Mouse (Mus musculus) ES-E14 (cell line): ENCODE results near the gene Sema3c. TPM values are rescaled to one million over a fixed set of nuclear protein-coding genes. Genes with fewer than 3 reads are reported as not detected.

Experiments
- DNase-seq: peaks from one replicate; pipeline ENCODE4 v3.0.0-alpha.2; 2013; ENCODE audit warnings: low read depth, low spot score
- H3K27ac ChIP-seq: 2 replicates; pipeline ENCODE4 v1.5.1; 2012; ENCODE audit warnings: low read depth, mild to moderate bottlenecking, low read length, moderate library complexity, mixed read lengths; ENCODE audit not compliant: poor library complexity, insufficient read depth, severe bottlenecking
- H3K36me3 ChIP-seq: 2 replicates; pipeline ENCODE4 v1.6.1; 2012; ENCODE audit warnings: mild to moderate bottlenecking, low read length, moderate library complexity, mixed read lengths; ENCODE audit not compliant: control insufficient read depth, poor library complexity, insufficient read depth, severe bottlenecking
- H3K4me1 ChIP-seq, 2 experiments: fragments of 150-350 bp in 1 of 2; sonication (generic) in 1 of 2; 2 replicates each; pipeline ENCODE4 v1.6.1; 2012; ENCODE audit warnings: low read length in 2 of 2, mild to moderate bottlenecking in 1 of 2, mixed read lengths in 1 of 2; ENCODE audit not compliant: control insufficient read depth in 2 of 2, insufficient read depth in 2 of 2, poor library complexity in 1 of 2
- H3K4me3 ChIP-seq, 2 experiments: fragments of 150-350 bp in 1 of 2; sonication (generic) in 1 of 2; 2 replicates each; pipeline ENCODE4 v1.5.1; 2012; ENCODE audit warnings: low read length in 2 of 2, low read depth in 1 of 2, mild to moderate bottlenecking in 1 of 2, mixed read lengths in 1 of 2; ENCODE audit not compliant: insufficient read depth in 1 of 2, poor library complexity in 1 of 2, severe bottlenecking in 1 of 2
- H3K9ac ChIP-seq: 2 replicates; pipeline ENCODE4 v1.6.1; 2012; ENCODE audit warnings: low read depth, mild to moderate bottlenecking, low read length, mixed read lengths; ENCODE audit not compliant: poor library complexity, insufficient read depth, severe bottlenecking
- H3K9me3 ChIP-seq: fragments of 150-350 bp; sonication (generic); 2 replicates; pipeline ENCODE4 v1.6.1; 2012; ENCODE audit warnings: low read depth, mild to moderate bottlenecking, low read length; ENCODE audit not compliant: control insufficient read depth, insufficient read depth
- CHD2 ChIP-seq: IDR thresholded peaks from 2 replicates; pipeline ENCODE4 v1.6.1; 2014; ENCODE audit warnings: mild to moderate bottlenecking, low read depth, low read length, inconsistent platforms
- HCFC1 ChIP-seq: IDR thresholded peaks from 2 replicates; pipeline ENCODE4 v1.6.1; 2012; ENCODE audit warnings: low read length, inconsistent platforms, borderline replicate concordance; ENCODE audit not compliant: insufficient read depth
- MAFK ChIP-seq: IDR thresholded peaks from 2 replicates; pipeline ENCODE4 v1.6.1; 2014; ENCODE audit warnings: mild to moderate bottlenecking, low read depth, low read length, inconsistent platforms; ENCODE audit not compliant: insufficient read depth
- ZC3H11A ChIP-seq: IDR thresholded peaks from 2 replicates; pipeline ENCODE4 v1.6.1; 2012; ENCODE audit warnings: low read depth, mild to moderate bottlenecking, inconsistent platforms, low read length, borderline replicate concordance
- ZNF384 ChIP-seq: IDR thresholded peaks from 2 replicates; pipeline ENCODE4 v1.6.1; 2012; ENCODE audit warnings: low read depth, low read length, inconsistent platforms
- in situ Hi-C, 2 experiments: fragments of 600-800 bp; cut with MboI; formaldehyde crosslinking; loops; one replicate each; pipeline ENCODE4 v1.15.1; 2025; ENCODE audit warnings: low sequenced_read_pairs in 2 of 2, inconsistent platforms in 1 of 2; ENCODE audit not compliant: unreplicated experiment in 2 of 2
- total RNA-seq: library from RNA; depleted of rRNA; stranded (reverse); fragments of 300-350 nt; gene quantifications from 2 replicates; pipeline ENCODE4 v1.2.3, GENCODE M21; 2012

Sema3c gene
- total RNA-seq, 1 experiment, result 7.0 TPM

DNA sequence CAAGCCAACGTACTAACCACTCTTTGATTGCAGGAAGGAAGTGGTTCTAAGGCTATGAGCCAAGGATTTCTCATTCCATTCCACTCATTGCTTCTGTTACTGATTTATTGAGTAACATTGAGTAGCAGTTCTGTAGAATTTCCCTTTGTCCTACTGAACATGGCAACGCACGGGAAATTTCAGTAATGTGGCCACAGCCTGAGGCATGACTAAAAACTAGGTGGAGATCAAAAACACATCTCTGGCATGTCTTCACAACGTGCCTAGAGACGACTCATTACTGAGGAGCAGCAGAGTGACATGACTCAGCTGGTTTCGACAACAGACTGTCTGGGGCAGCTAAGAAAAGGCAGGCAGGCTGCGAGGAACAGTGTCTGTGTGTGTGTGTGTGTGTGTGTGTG, 18.0 kb upstream of the Sema3c start:
- no peak overlapping the region for H3K4me3 ChIP-seq
- H3K36me3 ChIP-seq, result no peaks in the 10 kb centered on the region
- H3K9ac ChIP-seq, result no peak overlapping the region
- H3K27ac ChIP-seq, result no peak overlapping the region
- no peaks in the 10 kb centered on the region for H3K4me1 ChIP-seq
- no peaks in the 10 kb centered on the region for H3K9me3 ChIP-seq
- in situ Hi-C loops, result no loop called here
- TF ChIP-seq MAFK, result peak; percentile 51; the same call in 1 of the 2 replicates
- TF ChIP-seq CHD2, result no peak
- peak; percentile 4 for DNase-seq

DNA sequence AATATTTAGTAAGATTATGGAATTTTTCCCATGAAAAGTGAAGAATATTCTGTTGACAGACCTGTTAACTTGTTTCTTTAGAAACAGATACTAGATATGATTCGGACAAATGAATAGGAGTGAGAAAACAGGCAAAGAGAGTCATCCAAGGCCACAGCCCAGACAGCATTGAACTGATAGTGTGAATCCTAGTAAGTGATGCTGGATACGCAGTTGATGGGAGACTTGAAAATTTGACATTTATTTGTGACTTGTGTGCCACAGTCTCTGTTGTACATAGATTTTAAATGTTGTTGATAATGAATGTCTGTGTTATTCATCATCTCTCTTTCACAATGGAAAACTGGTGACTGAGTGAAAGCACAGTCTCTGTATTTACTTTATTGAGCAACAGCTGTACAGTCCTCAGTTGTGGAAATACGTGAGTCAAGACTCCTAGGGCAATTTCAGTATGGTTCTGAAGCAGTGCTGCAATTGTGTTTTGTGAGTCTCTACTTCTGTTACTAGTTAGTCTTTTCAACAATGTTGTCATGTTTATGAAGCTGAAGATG, 17.3 kb upstream of the Sema3c start:
- TF ChIP-seq ZC3H11A, result no peak
- TF ChIP-seq CHD2, result no peak
- TF ChIP-seq ZNF384, result no peak
- TF ChIP-seq HCFC1, result no peak
- TF ChIP-seq MAFK, result no peak
- in situ Hi-C loops, result no loop called here
- Histone ChIP-seq H3K4me1 (no peaks in the 10 kb centered on the region), H3K36me3 (no peaks in the 10 kb centered on the region), H3K27ac (no peak overlapping the region), H3K9me3 (no peaks in the 10 kb centered on the region), H3K4me3 (no peak overlapping the region), H3K9ac (no peak overlapping the region)
- DNase-seq, result no peak

DNA sequence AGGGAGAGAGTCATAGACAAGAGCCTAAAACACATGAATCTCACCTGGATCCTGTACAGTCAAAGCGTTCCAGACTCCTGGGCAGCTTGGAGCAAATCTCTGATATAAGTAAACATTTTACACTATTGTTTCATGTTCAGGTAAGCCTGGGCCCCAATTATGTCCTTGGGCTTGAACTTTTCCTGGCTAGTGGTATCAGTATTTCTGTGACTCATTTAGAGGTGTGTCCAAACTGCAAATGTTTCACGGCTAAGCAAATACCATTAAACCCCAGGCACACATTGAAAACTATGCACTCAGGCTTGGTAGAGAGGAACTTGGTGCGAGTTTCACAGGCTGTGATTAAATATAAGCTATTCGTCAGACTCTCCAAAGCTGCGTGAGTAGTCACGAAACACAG, 2.5 kb upstream of the Sema3c start:
- Histone ChIP-seq H3K9me3 (no peaks in the 10 kb centered on the region), H3K27ac (no peak overlapping the region), H3K4me1 (no peaks in the 10 kb centered on the region), H3K4me3 (no peak overlapping the region), H3K9ac (no peak overlapping the region), H3K36me3 (no peaks in the 10 kb centered on the region)
- TF ChIP-seq MAFK (no peak), ZC3H11A (no peak), ZNF384 (no peak), CHD2 (no peak), HCFC1 (no peak)
- in situ Hi-C loops, result no loop called here
- DNase-seq, result no peak

DNA sequence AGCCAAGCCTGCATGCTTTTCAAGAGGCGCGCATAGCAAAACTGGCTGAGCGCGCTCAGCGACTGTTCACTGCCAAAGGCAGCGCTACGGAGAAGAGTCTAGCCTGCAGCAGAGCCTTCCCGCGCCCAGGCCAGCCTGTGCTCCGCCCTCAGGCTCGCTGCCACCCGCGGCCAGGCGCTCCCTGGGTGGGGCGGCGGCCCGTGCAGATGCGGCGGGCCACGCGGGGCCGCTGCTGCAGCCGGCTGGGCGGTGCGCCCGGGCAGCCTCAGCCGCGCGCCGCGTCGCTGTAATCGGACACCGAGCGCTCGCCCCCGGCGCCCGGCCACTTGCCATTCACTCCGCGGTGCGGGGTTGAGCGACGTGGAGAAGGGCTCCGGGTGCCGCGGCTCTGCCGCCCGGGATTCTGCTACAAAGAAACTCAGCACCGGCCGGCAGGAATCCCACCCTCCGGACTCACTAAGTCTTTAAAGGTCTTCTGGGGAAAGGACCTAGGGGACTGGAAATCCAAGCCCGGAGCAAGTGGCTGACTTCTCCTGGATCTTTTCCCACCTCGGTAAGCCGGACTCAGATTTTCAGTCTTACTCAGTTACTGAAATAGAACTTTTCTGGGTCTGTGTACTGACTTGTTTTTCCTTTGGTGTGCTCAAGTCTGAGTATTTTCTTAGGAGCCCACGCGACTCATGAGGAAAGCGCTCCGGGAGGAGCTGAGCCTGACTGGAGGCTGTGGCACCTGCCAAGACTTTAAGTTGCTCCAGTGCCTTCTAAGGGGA, 517 bp downstream of the Sema3c start:
- H3K9ac ChIP-seq, result peak overlapping the region; percentile 57
- H3K36me3 ChIP-seq, result no peaks in the 10 kb centered on the region
- H3K27ac ChIP-seq, result no peak overlapping the region
- no peaks in the 10 kb centered on the region for H3K4me1 ChIP-seq
- in situ Hi-C loops, result no loop called here
- peak overlapping the region; percentile 64 to 73 for H3K4me3 ChIP-seq
- no peaks in the 10 kb centered on the region for H3K9me3 ChIP-seq
- peak; percentile 48 for DNase-seq
- TF ChIP-seq HCFC1 (no peak), MAFK (no peak), ZNF384 (no peak), CHD2 (no peak), ZC3H11A (no peak)

DNA sequence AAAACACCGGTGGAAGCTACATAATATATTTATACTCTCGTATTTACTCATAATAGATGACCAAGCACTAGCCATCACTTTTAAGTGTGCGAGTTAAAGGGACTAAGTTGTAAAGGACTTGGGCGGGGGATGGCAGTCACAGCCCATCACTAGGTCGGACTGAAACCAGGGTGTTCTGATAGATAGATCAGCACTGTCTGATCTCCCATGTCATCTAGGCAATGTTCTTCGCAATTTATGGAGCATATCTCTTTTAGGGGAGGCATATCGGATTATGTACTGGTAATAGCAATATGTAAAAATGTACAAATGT, 1.1 kb downstream of the Sema3c start:
- Histone ChIP-seq H3K4me1 (no peaks in the 10 kb centered on the region), H3K9ac (no peak overlapping the region), H3K36me3 (no peaks in the 10 kb centered on the region), H3K27ac (no peak overlapping the region), H3K4me3 (peak overlapping the region; percentile 64 to 73), H3K9me3 (no peaks in the 10 kb centered on the region)
- DNase-seq, result no peak
- TF ChIP-seq HCFC1 (no peak), CHD2 (no peak), MAFK (no peak), ZNF384 (no peak), ZC3H11A (no peak)
- in situ Hi-C loops, result no loop called here
